Mouse (Mus musculus): ENCODE data around the gene Nkx1-1.

DNA sequence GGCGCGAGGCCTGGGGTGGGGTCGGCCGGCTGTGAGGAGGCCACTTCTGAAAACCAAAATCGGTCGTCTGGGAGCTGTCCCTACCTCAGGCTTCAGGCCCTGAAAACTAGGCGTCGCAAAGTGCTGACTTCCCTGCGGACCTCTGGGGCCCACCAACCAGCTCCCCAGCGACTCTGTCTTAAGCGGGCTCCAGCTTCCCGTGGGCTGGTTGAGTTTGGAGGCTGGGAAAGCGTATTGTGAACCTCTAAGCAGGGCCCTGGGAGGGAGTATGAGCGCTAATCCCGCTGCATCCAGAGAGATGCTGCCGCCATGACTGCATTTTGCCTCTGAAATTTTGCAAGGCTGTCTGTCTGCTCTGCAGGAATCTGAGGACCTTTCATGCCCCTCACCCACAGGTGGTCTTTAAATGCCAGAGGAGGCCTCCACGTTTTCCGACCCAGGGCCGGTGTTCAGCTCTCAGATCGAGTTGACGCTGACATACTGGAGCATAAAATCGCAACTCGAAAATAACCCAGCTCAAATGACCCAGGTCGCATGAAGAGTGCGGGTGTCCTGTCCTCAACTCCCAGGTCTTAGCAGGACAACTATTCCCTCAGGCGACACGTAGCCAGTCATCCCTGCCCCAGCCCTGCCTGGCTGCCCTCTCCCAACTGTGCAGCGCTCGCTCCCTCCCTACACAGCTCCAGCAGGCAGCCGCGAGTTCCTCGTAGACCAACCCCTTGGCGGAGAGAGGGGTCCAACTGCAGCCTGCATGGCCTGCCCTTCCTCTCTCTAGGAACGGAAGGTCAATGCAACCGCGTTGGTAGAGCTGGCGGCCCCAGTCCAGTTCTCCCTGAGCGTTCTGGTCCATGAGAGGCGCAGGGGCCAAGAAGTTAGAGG is 1.5 kb downstream of the Nkx1-1 start:
- TF ChIP-seq FOSL1 (IDR thresholded peaks at IDR 0.05; ENCODE audit: insufficient read depth, low read length, poor library complexity, severe bottlenecking) = no peak
- TF ChIP-seq CTCF (IDR thresholded peaks at IDR 0.05; ENCODE audit: control insufficient read depth, insufficient read depth, insufficient read length) = no peak

Measured in C2C12 (cell line).